In genomic region chr5:136627671-136628292, GRCm38 (mm10) we compare ENCODE assay signal across 11 mouse cellular contexts.
DNase-seq lines count a peak whose midpoint lies in the region; ATAC-seq and TF ChIP-seq lines count a peak whose summit lies in the region.
"Had no signal": no experiment of that assay in that cellular context is flagged by ENCODE, and none has a peak within 500 bp of the region (broad histone marks: within the 10 kb centered on the region; RNA-seq: fewer than 3 reads in every experiment).

No protein-coding gene starts in this region.

- no peaks in the 10 kb centered on the region for H3K27me3 ChIP-seq in heart, adult 2 months (ENCODE audit: control insufficient read depth, insufficient read depth, low read length)
- 0 out of 2 replicates have a peak, but pooled peaks cover under 1% of the 10 kb centered on the region for H3K27me3 ChIP-seq in hindbrain, embryonic 14.5 days (ENCODE audit: control insufficient read depth, insufficient read depth, low read length)
- H3K27me3 ChIP-seq: Patski had no signal

- no peak overlapping the region for H3K4me3 ChIP-seq in heart, adult 2 months
- H3K4me3 ChIP-seq in hindbrain, embryonic 14.5 days (replicated peaks; ENCODE audit: low read length) = no peak overlapping the region
- H3K4me3 ChIP-seq: embryonic facial prominence, embryonic 13.5 days; limb, embryonic 12.5 days had no signal

- ATAC-seq in hindbrain, embryonic 14.5 days (ENCODE audit: low FRiP score) = no peak
- ATAC-seq: Patski had no signal

- intact Hi-C loops in heart, adult 2 months (cut with DNase I) = no loop called here

- H3K27ac ChIP-seq in heart, adult 2 months = no peak overlapping the region
- no peak overlapping the region for H3K27ac ChIP-seq in hindbrain, embryonic 14.5 days
- H3K27ac ChIP-seq: embryonic facial prominence, embryonic 13.5 days; limb, embryonic 12.5 days had no signal

- no peaks in the 10 kb centered on the region for H3K9me3 ChIP-seq in hindbrain, embryonic 14.5 days (ENCODE audit: control insufficient read depth, low read length)
- H3K9me3 ChIP-seq: embryonic facial prominence, embryonic 13.5 days; limb, embryonic 12.5 days had no signal

- no peaks in the 10 kb centered on the region for H3K36me3 ChIP-seq in heart, adult 2 months (ENCODE audit: control insufficient read depth, insufficient read depth, low read length)
- H3K36me3 ChIP-seq in hindbrain, embryonic 14.5 days (replicated peaks; ENCODE audit: control insufficient read depth, insufficient read depth) = no peaks in the 10 kb centered on the region
- H3K36me3 ChIP-seq: embryonic facial prominence, embryonic 13.5 days; limb, embryonic 12.5 days had no signal

- TF ChIP-seq CTCF in heart, adult 2 months (IDR thresholded peaks at IDR 0.05) = no peak

- DNase-seq in heart, adult 2 months = peak; percentile 29 to 44
- no peak for DNase-seq in heart, postnatal 4 days
- peak; percentile 30 to 35 for DNase-seq in B cell, adult 2 months
- DNase-seq in ZHBTc4 (ENCODE audit: low read depth, low spot score) (peak; percentile 45), liver (no peak)
- DNase-seq in layer of hippocampus, adult 9-11 months = peak; percentile 8
- no peak for DNase-seq in c-Kit-positive CD71-positive TER-119-positive erythroid progenitor cells, embryonic 14.5 days (ENCODE audit: low spot score)
- no peak for DNase-seq in hindbrain, embryonic 14.5 days (ENCODE audit: low spot score)

- no peak for TF ChIP-seq POLR2A in heart, adult 2 months (IDR thresholded peaks at IDR 0.05; ENCODE audit: insufficient read depth, low read depth, low read length)

- no peak overlapping the region for H3K4me2 ChIP-seq in hindbrain, embryonic 14.5 days (replicated peaks)
- H3K4me2 ChIP-seq: embryonic facial prominence, embryonic 13.5 days; limb, embryonic 12.5 days had no signal

- no peak overlapping the region for H3K9ac ChIP-seq in heart, adult 2 months (ENCODE audit: low read depth, low read length)
- no peak overlapping the region for H3K9ac ChIP-seq in hindbrain, embryonic 14.5 days
- H3K9ac ChIP-seq: embryonic facial prominence, embryonic 13.5 days; limb, embryonic 12.5 days had no signal

- TF ChIP-seq EP300 in heart, adult 2 months (IDR thresholded peaks at IDR 0.05; ENCODE audit: insufficient read depth, low read depth, low read length) = no peak

- no peaks in the 10 kb centered on the region for H3K79me2 ChIP-seq in heart, adult 2 months (replicated peaks; ENCODE audit: control insufficient read depth, insufficient read depth, low read length)

- WGBS in heart, adult 2 months = 63% methylated on average over 11 of the region's 11 CpGs
- WGBS in hindbrain, embryonic 14.5 days = 71% methylated on average over 11 of the region's 11 CpGs

- no peaks in the 10 kb centered on the region for H3K4me1 ChIP-seq in heart, adult 2 months (ENCODE audit: control insufficient read depth, insufficient read depth, low read length)
- H3K4me1 ChIP-seq in hindbrain, embryonic 14.5 days (replicated peaks; ENCODE audit: control insufficient read depth, insufficient read depth, low read length) = peaks cover 2% of the 10 kb centered on the region

Comparison
In these comparisons a context has a peak if more than half of its experiments do, and no peak if none do; other contexts are left out.
1. DNase-seq: peak in heart, adult 2 months (2 of 2), B cell, adult 2 months (2 of 2), ZHBTc4 (single experiment) and layer of hippocampus, adult 9-11 months (single experiment); none in heart, postnatal 4 days (single experiment), c-Kit-positive CD71-positive TER-119-positive erythroid progenitor cells, embryonic 14.5 days (single experiment), liver (single experiment) and hindbrain, embryonic 14.5 days (single experiment).